Mouse (Mus musculus): Measurements from ENCODE around the gene D430041D05Rik. TPM values are rescaled to one million over a fixed set of nuclear protein-coding genes. Genes with fewer than 3 reads are reported as not detected.

The D430041D05Rik gene
- polyA plus RNA-seq, 1 experiment from 2014 or later = 0.06 TPM

DNA sequence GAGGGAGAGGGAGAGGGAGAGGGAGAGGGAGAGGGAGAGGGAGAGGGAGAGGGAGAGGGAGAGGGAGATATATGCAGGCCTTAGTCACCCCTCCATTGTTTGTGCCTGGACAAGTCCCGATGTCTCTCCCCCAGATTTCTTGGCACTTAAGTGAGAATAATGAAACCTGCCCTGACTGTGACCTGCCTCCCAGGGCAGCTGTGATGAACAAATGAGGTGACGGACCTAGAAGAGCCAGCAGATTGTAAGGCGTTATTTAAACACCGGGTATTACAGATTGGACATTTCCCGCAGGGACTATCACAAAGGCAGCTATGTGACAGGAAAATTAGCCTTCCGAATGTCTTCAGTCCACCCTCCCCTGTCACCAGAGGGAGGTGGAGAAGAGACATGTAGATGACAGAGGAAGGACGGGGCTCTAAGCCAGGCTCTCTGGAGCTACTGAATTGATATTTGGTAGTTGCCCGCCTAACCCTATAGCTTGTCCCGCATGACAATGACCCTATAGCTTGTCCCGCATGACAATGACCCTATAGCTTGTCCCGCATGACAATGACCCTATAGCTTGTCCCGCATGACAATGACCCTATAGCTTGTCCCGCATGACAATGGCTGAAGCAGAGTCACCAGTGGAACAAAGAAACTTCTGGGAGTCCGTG is 191.0 kb downstream of the D430041D05Rik start:
- no peaks in the 10 kb centered on the region for H3K36me3 ChIP-seq
- no peak overlapping the region for H3K4me2 ChIP-seq
- H3K9me3 ChIP-seq (replicated peaks) = no peaks in the 10 kb centered on the region
- H3K4me3 ChIP-seq = no peak overlapping the region
- H3K9ac ChIP-seq = no peak overlapping the region
- H3K4me1 ChIP-seq (replicated peaks) = no peaks in the 10 kb centered on the region
- ATAC-seq (replicated peaks; ENCODE audit: insufficient number of reproducible peaks, insufficient read depth, low FRiP score, low read depth) = no peak
- H3K27ac ChIP-seq = no peak overlapping the region
- no peaks in the 10 kb centered on the region for H3K27me3 ChIP-seq
- 61% methylated on average over 14 of the region's 14 CpGs for WGBS

DNA sequence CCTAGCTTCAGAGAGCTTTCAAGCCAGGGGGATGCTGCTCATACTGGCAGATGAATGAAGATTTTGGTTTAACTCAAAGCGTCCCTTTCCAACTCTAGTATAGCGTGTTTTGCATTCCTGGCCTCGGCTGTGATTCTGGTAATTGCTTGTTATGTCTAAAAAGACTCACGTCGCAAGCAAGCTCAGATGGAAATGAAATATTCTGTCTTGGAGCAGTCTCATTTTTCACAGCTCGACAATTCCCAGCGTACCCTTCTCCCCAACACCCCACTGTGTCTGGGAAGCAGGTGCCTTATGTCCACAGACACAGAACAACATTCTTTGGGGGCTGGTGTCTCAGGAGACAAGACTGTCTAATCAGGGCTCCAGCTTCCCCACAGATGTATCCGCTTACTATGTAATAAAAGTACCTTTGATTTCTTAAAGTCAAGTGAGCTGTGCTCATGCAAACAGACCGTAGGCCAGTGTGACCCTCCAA is 192.2 kb downstream of the D430041D05Rik start:
- ATAC-seq (replicated peaks; ENCODE audit: insufficient number of reproducible peaks, insufficient read depth, low FRiP score, low read depth) = no peak; the same call in 1 of the 2 replicates
- Histone ChIP-seq H3K9me3 (replicated peaks) (no peaks in the 10 kb centered on the region), H3K4me1 (replicated peaks) (no peaks in the 10 kb centered on the region), H3K27me3 (no peaks in the 10 kb centered on the region), H3K4me2 (no peak overlapping the region), H3K4me3 (no peak overlapping the region), H3K27ac (no peak overlapping the region), H3K36me3 (no peaks in the 10 kb centered on the region), H3K9ac (no peak overlapping the region)
- WGBS = 62% methylated on average over 9 of the region's 9 CpGs

DNA sequence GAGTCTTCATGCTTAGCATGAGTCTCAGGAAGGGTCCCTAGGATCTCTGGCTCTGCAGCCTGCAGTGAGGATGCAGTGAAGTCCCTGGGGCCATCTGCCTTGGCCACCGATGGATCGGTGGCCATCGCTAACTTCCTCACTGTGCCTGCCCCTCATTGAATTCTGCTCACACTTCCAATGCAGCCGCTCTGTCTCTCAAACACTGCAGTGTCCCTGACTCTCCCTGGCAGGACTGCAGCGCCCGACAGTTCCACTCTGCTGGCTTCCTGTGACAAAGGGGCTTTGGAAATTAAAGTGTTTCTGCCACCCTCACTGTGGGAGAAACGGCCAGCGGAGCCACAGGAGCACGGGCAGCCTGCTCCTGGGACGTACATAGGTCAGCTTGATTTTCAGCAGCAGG is 192.7 kb downstream of the D430041D05Rik start:
- no peak overlapping the region for H3K4me2 ChIP-seq
- 63% methylated on average over 10 of the region's 10 CpGs for WGBS

DNA sequence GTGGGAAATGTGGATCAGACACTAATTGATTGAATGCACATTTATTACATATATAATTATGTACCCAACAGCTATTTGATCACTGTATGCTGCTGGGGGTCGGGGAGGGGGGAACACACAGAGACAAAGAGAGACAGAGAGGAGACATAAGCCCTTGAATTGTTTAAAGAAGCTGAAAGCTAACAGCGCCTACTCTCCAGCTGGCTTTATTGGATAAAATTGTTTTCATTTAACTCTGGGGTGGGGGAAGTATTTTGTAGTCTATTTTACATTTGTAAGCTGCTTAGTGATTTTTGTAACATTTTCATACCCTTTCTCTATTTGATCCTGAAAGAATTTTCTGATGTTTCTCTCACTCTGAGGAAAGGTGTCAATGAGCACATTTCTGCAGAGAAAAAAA is 201.4 kb downstream of the D430041D05Rik start:
- Histone ChIP-seq H3K27me3 (no peaks in the 10 kb centered on the region), H3K9ac (no peak overlapping the region), H3K4me3 (no peak overlapping the region), H3K4me2 (no peak overlapping the region), H3K9me3 (replicated peaks) (no peaks in the 10 kb centered on the region), H3K36me3 (no peaks in the 10 kb centered on the region), H3K27ac (no peak overlapping the region), H3K4me1 (replicated peaks) (no peaks in the 10 kb centered on the region)
- 64% methylated on average over 2 of the region's 2 CpGs for WGBS
- no peak for ATAC-seq (replicated peaks; ENCODE audit: insufficient number of reproducible peaks, insufficient read depth, low FRiP score, low read depth)

More for the DNA sequence above, 192.7 kb downstream of the D430041D05Rik start:
- Histone ChIP-seq H3K9ac (no peak overlapping the region), H3K9me3 (replicated peaks) (no peaks in the 10 kb centered on the region), H3K4me1 (replicated peaks) (no peaks in the 10 kb centered on the region), H3K36me3 (no peaks in the 10 kb centered on the region), H3K4me3 (no peak overlapping the region), H3K27me3 (no peaks in the 10 kb centered on the region), H3K27ac (no peak overlapping the region)
- no peak for ATAC-seq (replicated peaks; ENCODE audit: insufficient number of reproducible peaks, insufficient read depth, low FRiP score, low read depth)

DNA sequence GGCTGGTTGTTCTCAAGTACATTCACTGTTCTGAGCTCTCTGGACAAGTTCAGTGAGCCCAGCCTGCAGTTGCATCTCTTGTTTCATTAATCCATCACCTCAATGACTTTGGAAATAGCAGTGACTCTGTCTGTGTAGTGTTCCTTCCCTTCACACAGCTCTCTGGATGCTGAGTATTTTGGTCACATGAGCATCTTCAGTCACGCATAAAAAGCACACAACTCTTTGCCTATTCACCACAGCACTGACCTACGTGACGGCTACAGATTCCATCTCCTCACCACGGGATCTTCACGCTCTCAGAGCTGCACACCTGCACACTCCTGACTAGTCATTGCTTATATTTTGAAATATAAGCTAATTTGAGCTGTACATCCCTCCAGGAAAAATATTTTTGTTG is 202.4 kb downstream of the D430041D05Rik start:
- WGBS = 80% methylated on average over 5 of the region's 5 CpGs
- ATAC-seq (replicated peaks; ENCODE audit: insufficient number of reproducible peaks, insufficient read depth, low FRiP score, low read depth) = no peak
- no peak overlapping the region for H3K9ac ChIP-seq
- H3K4me3 ChIP-seq = no peak overlapping the region
- H3K4me1 ChIP-seq (replicated peaks) = no peaks in the 10 kb centered on the region
- H3K36me3 ChIP-seq = no peaks in the 10 kb centered on the region
- H3K4me2 ChIP-seq = no peak overlapping the region
- no peaks in the 10 kb centered on the region for H3K9me3 ChIP-seq (replicated peaks)
- no peak overlapping the region for H3K27ac ChIP-seq
- H3K27me3 ChIP-seq = no peaks in the 10 kb centered on the region

DNA sequence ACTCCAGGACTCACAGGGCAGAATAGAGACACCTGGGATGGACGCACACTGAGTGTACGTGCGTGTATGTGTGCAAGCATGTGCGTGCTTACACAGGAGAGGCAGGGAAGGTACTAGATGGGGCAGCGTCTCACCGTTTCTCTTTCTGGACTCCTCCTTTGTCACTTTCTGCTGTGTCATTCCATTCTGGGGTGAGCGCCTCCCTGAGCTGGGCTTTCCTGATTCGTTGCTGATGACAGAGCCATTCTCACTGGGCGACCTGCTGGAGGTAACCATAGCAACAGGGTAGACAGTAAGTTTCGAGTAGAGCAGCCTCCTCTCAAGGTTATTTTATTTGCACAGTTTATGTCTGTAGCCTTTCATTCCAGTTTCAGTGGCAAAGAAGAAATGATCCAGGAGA is 202.9 kb downstream of the D430041D05Rik start:
- no peak overlapping the region for H3K9ac ChIP-seq
- no peak overlapping the region for H3K27ac ChIP-seq
- H3K27me3 ChIP-seq = no peaks in the 10 kb centered on the region
- H3K4me2 ChIP-seq = no peak overlapping the region
- H3K4me1 ChIP-seq (replicated peaks) = no peaks in the 10 kb centered on the region
- 35% methylated on average over 10 of the region's 10 CpGs for WGBS
- H3K36me3 ChIP-seq = no peaks in the 10 kb centered on the region
- no peak for ATAC-seq (replicated peaks; ENCODE audit: insufficient number of reproducible peaks, insufficient read depth, low FRiP score, low read depth)
- no peaks in the 10 kb centered on the region for H3K9me3 ChIP-seq (replicated peaks)
- H3K4me3 ChIP-seq = no peak overlapping the region

DNA sequence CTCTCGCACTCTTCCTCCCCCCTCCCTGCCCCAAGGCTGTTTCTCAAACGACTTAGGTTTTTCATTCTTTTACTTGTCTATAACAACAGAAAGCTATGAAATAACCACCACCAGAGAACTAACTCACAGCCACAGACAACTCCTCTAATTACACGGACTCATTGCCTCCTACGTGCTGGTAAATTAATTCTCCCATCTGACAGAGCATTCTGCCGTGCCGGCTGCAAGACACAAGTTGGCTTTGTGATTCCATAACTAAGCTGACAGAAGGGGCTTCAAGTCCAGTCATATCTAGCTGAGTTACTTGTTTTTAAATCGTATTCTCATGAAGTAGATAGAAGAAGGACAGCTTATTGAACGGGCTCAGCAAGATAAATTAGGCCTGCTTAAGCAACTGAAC is 205.2 kb downstream of the D430041D05Rik start:
- Histone ChIP-seq H3K27me3 (no peaks in the 10 kb centered on the region), H3K27ac (no peak overlapping the region), H3K4me3 (no peak overlapping the region), H3K9ac (no peak overlapping the region), H3K9me3 (replicated peaks) (no peaks in the 10 kb centered on the region), H3K4me2 (no peak overlapping the region), H3K4me1 (replicated peaks) (no peaks in the 10 kb centered on the region), H3K36me3 (no peaks in the 10 kb centered on the region)
- no peak for ATAC-seq (replicated peaks; ENCODE audit: insufficient number of reproducible peaks, insufficient read depth, low FRiP score, low read depth)
- WGBS = 70% methylated on average over 8 of the region's 8 CpGs

DNA sequence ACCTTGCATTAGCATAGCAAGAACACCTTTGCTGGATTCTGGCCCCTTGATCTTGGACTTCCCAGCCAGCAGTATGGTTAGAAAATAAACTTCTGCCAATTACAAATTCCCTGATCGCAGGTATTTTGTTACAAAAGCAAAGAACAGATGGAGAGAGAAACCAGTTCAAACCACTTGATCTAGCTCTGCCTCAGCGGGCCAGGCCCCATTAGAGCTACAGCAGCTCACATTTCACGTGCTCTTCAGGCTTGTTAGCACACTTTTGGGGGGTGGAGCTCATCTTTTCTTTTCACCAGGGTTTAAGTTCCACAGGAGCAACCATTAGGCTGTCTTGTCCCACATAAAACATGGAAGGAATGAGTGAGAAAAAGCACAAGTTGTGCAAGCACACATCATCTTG is 210.6 kb downstream of the D430041D05Rik start:
- Histone ChIP-seq H3K27ac (no peak overlapping the region), H3K4me2 (no peak overlapping the region), H3K36me3 (no peaks in the 10 kb centered on the region), H3K9me3 (replicated peaks) (no peaks in the 10 kb centered on the region), H3K27me3 (no peaks in the 10 kb centered on the region), H3K4me3 (no peak overlapping the region), H3K4me1 (replicated peaks) (0 out of 2 replicates have a peak, but pooled peaks cover 3% of the 10 kb centered on the region), H3K9ac (no peak overlapping the region)
- WGBS = 62% methylated on average over 3 of the region's 3 CpGs
- ATAC-seq (replicated peaks; ENCODE audit: insufficient number of reproducible peaks, insufficient read depth, low FRiP score, low read depth) = no peak

DNA sequence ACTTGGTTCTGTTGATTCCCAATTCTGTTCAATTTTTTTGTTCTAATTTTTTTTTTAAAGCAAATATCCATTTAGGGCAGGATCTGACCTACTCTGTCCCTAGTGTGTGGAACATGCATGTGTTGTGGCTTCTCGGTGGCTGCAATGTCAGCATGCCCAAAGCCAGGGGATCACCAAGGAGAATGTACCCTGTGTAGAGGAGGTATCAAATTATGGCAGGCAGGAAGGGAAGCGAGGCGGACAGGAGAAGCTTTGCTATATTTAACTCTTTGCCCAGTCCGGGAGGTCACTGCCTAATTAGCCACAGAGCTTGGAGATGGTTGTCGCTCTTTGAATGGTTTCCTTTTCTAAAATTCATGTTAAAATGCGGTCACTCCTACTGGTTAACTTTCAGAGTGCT is 212.6 kb downstream of the D430041D05Rik start:
- Histone ChIP-seq H3K4me2 (no peak overlapping the region), H3K27me3 (no peaks in the 10 kb centered on the region), H3K27ac (no peak overlapping the region), H3K36me3 (no peaks in the 10 kb centered on the region), H3K4me3 (no peak overlapping the region), H3K9me3 (replicated peaks) (no peaks in the 10 kb centered on the region), H3K9ac (no peak overlapping the region), H3K4me1 (replicated peaks) (0 out of 2 replicates have a peak, but pooled peaks cover 3% of the 10 kb centered on the region)
- ATAC-seq (replicated peaks; ENCODE audit: insufficient number of reproducible peaks, insufficient read depth, low FRiP score, low read depth) = no peak
- 62% methylated on average over 6 of the region's 6 CpGs for WGBS

DNA sequence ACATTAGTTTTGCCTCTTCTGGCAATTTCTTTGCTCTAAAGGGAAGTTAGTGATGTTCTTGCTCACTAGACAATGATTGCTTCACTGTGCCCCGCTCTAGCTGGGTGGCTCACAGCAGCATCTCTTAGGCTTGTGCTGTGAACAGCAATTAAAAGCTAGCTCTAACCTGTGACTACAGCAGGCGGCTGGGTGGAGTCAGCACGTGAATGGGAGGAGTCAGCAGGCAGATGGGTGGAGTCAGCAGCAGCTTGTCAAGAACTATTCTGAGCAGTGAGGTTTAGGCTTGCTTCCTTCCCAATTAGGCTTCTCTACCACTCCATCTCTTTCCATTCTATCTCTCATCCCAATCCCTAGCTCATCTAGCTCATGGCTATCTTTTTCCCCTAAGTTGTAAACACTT is 213.5 kb downstream of the D430041D05Rik start:
- no peak overlapping the region for H3K9ac ChIP-seq
- 49% methylated on average over 3 of the region's 3 CpGs for whole genome bisulfite sequencing
- H3K36me3 ChIP-seq = no peaks in the 10 kb centered on the region

DNA sequence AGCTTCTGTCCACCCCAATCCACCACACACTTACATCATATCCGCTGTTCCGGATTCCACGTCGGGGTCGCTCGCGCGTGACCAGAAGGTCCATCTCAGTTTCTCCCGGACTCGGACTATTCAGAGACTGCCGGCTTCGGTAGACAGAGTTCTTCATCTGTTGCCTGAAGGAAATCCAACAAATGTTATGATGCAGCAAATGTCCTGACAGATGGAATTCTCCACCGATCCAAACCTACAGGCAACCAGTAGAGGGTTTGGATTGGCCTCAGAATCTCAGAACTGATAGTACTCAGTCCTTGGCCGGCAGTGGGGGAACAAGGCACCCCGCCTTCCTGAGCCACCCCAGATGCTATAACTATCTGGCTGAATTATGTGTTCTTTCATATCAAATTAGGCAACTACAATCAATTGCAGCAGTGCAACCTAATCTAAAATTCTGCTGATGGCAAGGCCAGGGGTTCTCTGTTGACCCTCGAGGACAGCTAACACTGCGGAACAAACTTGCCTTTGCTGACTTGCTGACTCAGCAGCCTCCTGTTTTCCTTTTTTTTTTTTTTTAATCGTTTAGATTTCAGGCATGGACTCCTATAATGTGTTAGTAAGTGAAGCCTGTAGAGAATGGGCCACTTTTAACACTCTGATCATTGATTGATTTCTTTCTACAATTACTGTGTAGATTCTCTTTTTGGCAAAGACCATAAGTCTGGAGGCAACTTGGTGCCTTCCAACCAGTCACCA is 218.2 kb downstream of the D430041D05Rik start:
- H3K4me3 ChIP-seq = no peak overlapping the region
- H3K27me3 ChIP-seq = no peaks in the 10 kb centered on the region
- no peak overlapping the region for H3K27ac ChIP-seq
- no peaks in the 10 kb centered on the region for H3K36me3 ChIP-seq
- H3K4me2 ChIP-seq = no peak overlapping the region
- WGBS = 88% methylated on average over 18 of the region's 18 CpGs
- ATAC-seq (replicated peaks; ENCODE audit: insufficient number of reproducible peaks, insufficient read depth, low FRiP score, low read depth) = no peak
- no peaks in the 10 kb centered on the region for H3K4me1 ChIP-seq (replicated peaks)
- H3K9ac ChIP-seq = no peak overlapping the region
- no peaks in the 10 kb centered on the region for H3K9me3 ChIP-seq (replicated peaks)

More for the DNA sequence above, 213.5 kb downstream of the D430041D05Rik start:
- no peaks in the 10 kb centered on the region for H3K9me3 ChIP-seq (replicated peaks)
- no peak for ATAC-seq (replicated peaks; ENCODE audit: insufficient number of reproducible peaks, insufficient read depth, low FRiP score, low read depth)
- H3K4me1 ChIP-seq (replicated peaks) = 0 out of 2 replicates have a peak, but pooled peaks cover 3% of the 10 kb centered on the region
- H3K27ac ChIP-seq = no peak overlapping the region
- H3K27me3 ChIP-seq = no peaks in the 10 kb centered on the region
- no peak overlapping the region for H3K4me2 ChIP-seq
- no peak overlapping the region for H3K4me3 ChIP-seq
